18 mouse cellular contexts compared by ENCODE assay signal in genomic region chr19:3983527-3984200, GRCm38 (mm10). TPM values are rescaled to one million over a fixed set of nuclear protein-coding genes. Genes with fewer than 3 reads are reported as not detected.
DNase-seq lines count a peak whose midpoint lies in the region; ATAC-seq and TF ChIP-seq lines count a peak whose summit lies in the region.
"Had no signal": no experiment of that assay in that cellular context is flagged by ENCODE, and none has a peak within 500 bp of the region (broad histone marks: within the 10 kb centered on the region; RNA-seq: fewer than 3 reads in every experiment).

No protein-coding gene starts in this region.

- H3K4me2 ChIP-seq in kidney, embryonic 15.5 days = no peak overlapping the region
- H3K4me2 ChIP-seq: heart, embryonic 12.5 days; stomach, embryonic 15.5 days had no signal

- no peak for TF ChIP-seq CTCF in cerebellum, adult 2 months (IDR thresholded peaks at IDR 0.05; ENCODE audit: borderline replicate concordance, insufficient read depth, low read depth, low read length)
- TF ChIP-seq CTCF in kidney, adult 2 months (conservative IDR thresholded peaks at IDR 0.05; ENCODE audit: insufficient read depth, insufficient read length, low read depth, low read length) = no peak

- DNase-seq in cerebellum, adult 2 months = no peak
- no peak for DNase-seq in cerebellum, adult 11 months
- peak; percentile 67 for DNase-seq in kidney, adult 2 months
- no peak for DNase-seq in kidney, postnatal 10 days
- peak; percentile 24 for DNase-seq in ZHBTc4 (ENCODE audit: low read depth, low spot score)
- DNase-seq in lung, postnatal 4 days = no peak
- no peak for DNase-seq in adrenal gland, postnatal 36 days
- DNase-seq: cerebellum, adult 9-10 months; gastrocnemius, postnatal 25 days; heart, postnatal 4 days; layer of hippocampus, postnatal 36 days; liver had no signal

- H3K4me1 ChIP-seq in cerebellum, adult 2 months (ENCODE audit: control insufficient read depth, insufficient read depth, low read length) = peaks cover 13% of the 10 kb centered on the region
- H3K4me1 ChIP-seq in kidney, adult 2 months (ENCODE audit: control insufficient read depth, insufficient read depth, low read length) = peaks cover 18% of the 10 kb centered on the region
- H3K4me1 ChIP-seq in kidney, embryonic 15.5 days = peaks cover 57% of the 10 kb centered on the region

- H3K27ac ChIP-seq in cerebellum, adult 2 months (ENCODE audit: insufficient read depth, low read length) = peak overlapping the region; percentile 37; the same call in 1 of the 2 replicates
- peak overlapping the region; percentile 92; the same call in 1 of the 2 replicates for H3K27ac ChIP-seq in kidney, adult 2 months (ENCODE audit: insufficient read depth, low read depth, low read length)
- H3K27ac ChIP-seq in kidney, embryonic 15.5 days = peak overlapping the region; percentile 94
- H3K27ac ChIP-seq: stomach, embryonic 15.5 days had no signal

- H3K36me3 ChIP-seq in kidney, adult 2 months (ENCODE audit: control insufficient read depth, insufficient read depth, low read length) = no peaks in the 10 kb centered on the region; the same call in 1 of the 2 replicates
- peaks cover 3% of the 10 kb centered on the region; the same call in 1 of the 2 replicates for H3K36me3 ChIP-seq in kidney, embryonic 15.5 days
- H3K36me3 ChIP-seq: stomach, embryonic 15.5 days had no signal

- 61% methylated on average over 9 of the region's 9 CpGs for WGBS in cerebellum, adult 2 months
- 68% methylated on average over 9 of the region's 9 CpGs for WGBS in kidney, adult 2 months
- WGBS in kidney, embryonic 15.5 days = 40% methylated on average over 9 of the region's 9 CpGs

- H3K27me3 ChIP-seq in cerebellum, adult 2 months (ENCODE audit: control insufficient read depth, insufficient read depth, low read length) = no peaks in the 10 kb centered on the region
- H3K27me3 ChIP-seq in kidney, adult 2 months (replicated peaks; ENCODE audit: control insufficient read depth, insufficient read depth, low read length) = no peaks in the 10 kb centered on the region
- no peaks in the 10 kb centered on the region for H3K27me3 ChIP-seq in kidney, embryonic 15.5 days
- H3K27me3 ChIP-seq: heart, embryonic 12.5 days; stomach, embryonic 15.5 days had no signal

- no peak overlapping the region for H3K9ac ChIP-seq in kidney, embryonic 15.5 days
- H3K9ac ChIP-seq: heart, embryonic 12.5 days; stomach, embryonic 15.5 days had no signal

- H3K4me3 ChIP-seq in cerebellum, adult 2 months (replicated peaks; ENCODE audit: insufficient read depth, low read depth, low read length) = no peak overlapping the region
- H3K4me3 ChIP-seq in kidney, adult 2 months (ENCODE audit: insufficient read depth, low read depth, low read length) = no peak overlapping the region
- no peak overlapping the region for H3K4me3 ChIP-seq in kidney, embryonic 15.5 days (replicated peaks)
- H3K4me3 ChIP-seq: heart, embryonic 12.5 days; megakaryocyte, embryonic 14.5 days; stomach, embryonic 15.5 days had no signal

- H3K9me3 ChIP-seq in kidney, embryonic 15.5 days (replicated peaks) = no peaks in the 10 kb centered on the region
- H3K9me3 ChIP-seq: heart, embryonic 12.5 days; stomach, embryonic 15.5 days had no signal

- ATAC-seq in kidney, embryonic 15.5 days (replicated peaks; ENCODE audit: low FRiP score) = no peak
- ATAC-seq: intestine, postnatal 0 days had no signal

- TF ChIP-seq POLR2A in cerebellum, adult 2 months (IDR thresholded peaks at IDR 0.05; ENCODE audit: borderline replicate concordance, insufficient read depth, low read length) = no peak
- TF ChIP-seq POLR2A in kidney, adult 2 months (IDR thresholded peaks at IDR 0.05; ENCODE audit: low read depth, low read length) = no peak

RNA-seq across cellular contexts. Expression of gene Acy3, which starts 2.7 kb away (rescaled TPM):
- polyA plus RNA-seq in cerebellum, adult 2 months (2012; rRNA removed) = 9.7 and 10.8 TPM in 2 replicates
- polyA plus RNA-seq in kidney, adult 2 months (2012; rRNA removed) = 1,670 and 2,218 TPM in 2 replicates
- polyA plus RNA-seq in kidney, embryonic 15.5 days (2015; fragmentation: Nextera tagmentation; extraction: Ambion mirVana) = 28.6 and 35.0 TPM in 2 replicates
- 10 to 100 TPM; 18.2 to 20.1 TPM for total RNA-seq in adrenal gland, postnatal 36 days (2021)

RNA-seq across cellular contexts. Expression of gene Tbx10, which starts 8.9 kb away (rescaled TPM):
- polyA plus RNA-seq in cerebellum, adult 2 months (2012; rRNA removed) = 0.08 and 0.33 TPM in 2 replicates
- polyA plus RNA-seq in kidney, adult 2 months (2012; rRNA removed) = 0.31 and 0.75 TPM in 2 replicates
- polyA plus RNA-seq in kidney, embryonic 15.5 days (2015; fragmentation: Nextera tagmentation; extraction: Ambion mirVana) = 0.75 and 1.5 TPM in 2 replicates
- total RNA-seq in adrenal gland, postnatal 36 days (2021) = not detected
- total RNA-seq: CH12.LX; gastrocnemius, postnatal 25 days; heart, postnatal 4 days; layer of hippocampus, postnatal 36 days had no signal
- polyA plus RNA-seq: heart, embryonic 12.5 days had no signal

RNA-seq across cellular contexts. Expression of gene Aldh3b2, which starts 11.5 kb away (rescaled TPM):
- 0.32 and 0.36 TPM in 2 replicates for polyA plus RNA-seq in cerebellum, adult 2 months (2012; rRNA removed)
- polyA plus RNA-seq in kidney, adult 2 months (2012; rRNA removed) = 2.6 and 3.9 TPM in 2 replicates
- 1.7 and 1.8 TPM in 2 replicates for polyA plus RNA-seq in kidney, embryonic 15.5 days (2015; fragmentation: Nextera tagmentation; extraction: Ambion mirVana)
- total RNA-seq in adrenal gland, postnatal 36 days (2021) = 10 to 100 TPM in 1 of 2 experiments, 1 to 10 TPM in 1; 4.6 to 13.8 TPM
- total RNA-seq: CH12.LX had no signal

RNA-seq across cellular contexts. Expression of gene Nudt8, which starts 16.7 kb away (rescaled TPM):
- 8.4 and 9.4 TPM in 2 replicates for polyA plus RNA-seq in cerebellum, adult 2 months (2012; rRNA removed)
- polyA plus RNA-seq in kidney, adult 2 months (2012; rRNA removed) = 19.9 and 20.9 TPM in 2 replicates
- 31.2 and 36.2 TPM in 2 replicates for polyA plus RNA-seq in kidney, embryonic 15.5 days (2015; fragmentation: Nextera tagmentation; extraction: Ambion mirVana)
- 10 to 100 TPM; 20.4 to 30.8 TPM for total RNA-seq in adrenal gland, postnatal 36 days (2021)

RNA-seq across cellular contexts. Expression of gene Gm49405, which starts 16.8 kb away (rescaled TPM):
- 4.8 and 5.5 TPM in 2 replicates for polyA plus RNA-seq in cerebellum, adult 2 months (2012; rRNA removed)
- polyA plus RNA-seq in kidney, adult 2 months (2012; rRNA removed) = 1.2 and 1.7 TPM in 2 replicates
- polyA plus RNA-seq in kidney, embryonic 15.5 days (2015; fragmentation: Nextera tagmentation; extraction: Ambion mirVana) = 3.3 and 4.1 TPM in 2 replicates
- total RNA-seq in adrenal gland, postnatal 36 days (2021) = under 1 TPM; 0.72 to 0.96 TPM

Comparison
In these comparisons a context has a peak if more than half of its experiments do, and no peak if none do; other contexts are left out.
1. DNase-seq: peak in kidney, adult 2 months (single experiment) and ZHBTc4 (single experiment); none in cerebellum, adult 2 months (0 of 2), cerebellum, adult 11 months (single experiment), kidney, postnatal 10 days (single experiment), lung, postnatal 4 days (0 of 2) and adrenal gland, postnatal 36 days (0 of 2).
2. RNA of gene Acy3, which starts 2.7 kb away (polyA plus RNA-seq): 1,670 to 2,218 TPM in kidney, adult 2 months; 28.6 to 35.0 TPM in kidney, embryonic 15.5 days and 9.7 to 10.8 TPM in cerebellum, adult 2 months; every median in the first group is over 10 times any median in the second.
3. H3K27ac ChIP-seq: peak in every context shown above with its lines; median percentile 94 in kidney, embryonic 15.5 days; 92 in kidney, adult 2 months; 37 in cerebellum, adult 2 months.